Mouse (Mus musculus): Measurements from ENCODE around the gene Six1.
"Not testable (repeated sequence)": the region's sequence is repeated elsewhere in the genome, so short reads cannot be mapped to it uniquely, and the experiment has no call there.

The Six1 gene

DNA sequence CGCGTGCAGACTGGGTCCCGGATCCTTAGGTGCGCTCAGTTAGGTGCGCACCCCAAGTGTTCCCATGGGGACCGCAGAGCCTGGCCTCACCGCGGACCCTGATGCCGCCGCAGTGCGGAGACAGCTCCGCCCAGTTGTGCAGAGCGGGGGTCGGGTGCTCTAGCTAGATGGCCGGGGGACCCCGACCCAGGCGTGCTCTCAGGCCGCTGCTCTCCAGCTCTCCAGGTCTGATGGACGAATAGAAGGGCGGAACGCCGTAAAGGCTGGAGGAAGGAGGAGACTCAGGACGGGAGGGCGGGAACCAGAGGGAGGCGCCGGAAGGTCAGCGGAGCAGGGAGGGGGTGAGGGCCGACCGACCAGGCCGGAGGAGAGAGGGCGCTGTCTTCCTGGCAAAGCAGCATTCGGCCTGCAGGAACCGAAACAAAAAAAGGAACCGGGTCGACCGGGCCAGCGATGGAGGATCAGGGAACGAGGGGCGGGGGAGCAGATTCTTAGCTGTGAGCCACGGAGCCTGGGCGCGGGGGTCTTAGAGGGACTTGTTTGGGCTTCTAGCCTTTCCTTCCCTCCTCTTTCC is at the start of gene Six1:
Gene Six1 (minus strand): TSS at position 220 of the 574 bp plus-strand sequence.
- DNase-seq (ENCODE audit: extremely low spot score): peak; percentile 93

DNA sequence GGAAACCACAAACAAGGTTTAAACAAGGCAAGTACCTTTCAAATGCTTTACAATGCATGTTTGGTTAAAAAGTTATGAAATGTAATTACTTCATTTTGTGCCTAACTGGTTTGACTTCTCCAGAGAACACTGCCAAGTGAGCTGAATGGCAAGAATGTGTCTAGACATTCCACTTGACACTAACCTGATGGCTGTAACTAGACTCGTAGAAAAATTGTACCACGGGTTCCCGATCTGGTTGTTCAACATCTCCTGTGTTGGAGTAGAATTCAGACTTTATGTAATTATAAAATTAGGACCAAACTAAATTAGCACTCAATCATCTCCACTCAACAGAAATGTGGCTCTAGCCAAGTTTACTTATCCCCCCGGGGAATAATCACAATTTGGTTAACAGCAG is 44.9 kb upstream of the Six1 start:
- no peak for DNase-seq (ENCODE audit: extremely low spot score)

- DNase-seq (ENCODE audit: extremely low spot score): not testable (repeated sequence)
Measured at GRCm38 (mm10) chr12:73096177-73096576, 42.5 kb upstream of the Six1 start.

DNA sequence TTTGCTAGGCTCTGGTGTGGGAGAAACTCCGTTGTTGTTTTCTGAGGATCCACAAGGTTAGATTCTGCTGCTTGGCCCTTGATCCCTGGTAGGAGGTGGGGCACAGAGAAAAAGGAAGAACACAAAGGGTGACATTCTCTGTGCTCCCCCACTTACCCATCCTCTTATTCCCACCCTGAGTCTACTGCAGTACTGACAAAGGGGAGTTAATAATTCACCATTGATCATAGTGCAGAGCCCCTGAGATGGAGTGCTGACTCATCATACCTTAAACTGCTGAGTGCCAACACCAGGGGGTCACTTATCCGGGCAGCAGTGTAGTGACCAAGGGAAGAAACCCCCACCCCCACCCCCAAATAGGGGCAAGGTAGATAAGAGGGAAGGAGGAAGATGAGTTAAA is 40.9 kb upstream of the Six1 start:
- DNase-seq (ENCODE audit: extremely low spot score): no peak

GRCm38 (mm10) chr12:73094189-73094588 is 40.5 kb upstream of the Six1 start:
- no peak for DNase-seq (ENCODE audit: extremely low spot score)

DNA sequence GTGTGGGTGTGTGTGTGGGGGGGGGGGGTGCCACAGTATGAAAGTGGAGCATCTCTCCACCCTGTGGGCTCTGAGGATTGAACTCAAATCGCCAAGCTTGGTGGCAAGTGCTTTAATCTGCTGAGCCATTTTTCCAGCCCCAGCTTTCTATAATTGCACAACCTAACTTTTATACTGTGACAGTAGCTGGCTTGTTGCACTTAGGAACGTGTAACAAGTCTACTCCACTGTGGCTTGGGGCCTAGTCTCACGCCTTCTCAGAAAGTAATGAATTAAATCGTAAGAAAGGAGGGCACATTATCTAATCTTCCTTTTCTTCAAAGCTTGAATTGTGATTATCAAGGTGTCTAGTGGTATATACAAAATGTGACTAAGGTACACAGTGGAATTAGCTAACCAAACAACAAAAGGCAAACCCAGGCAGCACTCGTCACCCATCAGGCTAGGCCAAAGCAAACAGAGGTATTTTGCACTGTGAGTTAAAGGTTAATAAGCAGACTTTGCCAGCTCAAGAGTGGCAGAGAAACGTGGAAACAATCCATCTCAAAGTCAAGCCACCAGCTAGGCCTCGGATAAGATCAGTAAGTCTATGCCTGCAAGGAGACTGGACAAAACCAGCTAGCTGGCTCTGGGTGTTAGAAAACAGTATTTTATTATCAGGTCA is 37.1 kb upstream of the Six1 start:
- DNase-seq (ENCODE audit: extremely low spot score): no peak

GRCm38 (mm10) chr12:73088911-73089310 is 35.2 kb upstream of the Six1 start:
- DNase-seq (ENCODE audit: extremely low spot score): no peak

DNA sequence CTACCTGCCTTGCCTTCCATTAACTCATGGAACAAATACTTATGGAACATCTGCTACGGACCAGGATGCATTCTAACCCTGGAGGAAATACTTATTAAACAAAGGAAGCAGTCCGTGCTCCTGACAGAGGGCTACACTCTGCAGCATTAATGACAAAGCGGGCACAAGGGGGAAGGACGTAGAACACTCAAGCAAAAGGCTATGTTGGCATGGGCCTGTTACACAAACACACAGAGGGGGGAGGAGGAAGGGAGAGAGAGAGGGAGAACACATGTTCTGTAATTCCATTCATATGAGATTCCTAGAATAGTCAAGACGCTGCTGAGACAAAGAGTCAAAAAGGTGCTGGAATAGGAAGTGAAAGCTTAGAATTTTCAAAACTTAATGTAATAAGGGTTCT is 34.8 kb upstream of the Six1 start:
- DNase-seq (ENCODE audit: extremely low spot score): no peak

GRCm38 (mm10) chr12:73087086-73087485 is 33.4 kb upstream of the Six1 start:
- no peak for DNase-seq (ENCODE audit: extremely low spot score)

DNA sequence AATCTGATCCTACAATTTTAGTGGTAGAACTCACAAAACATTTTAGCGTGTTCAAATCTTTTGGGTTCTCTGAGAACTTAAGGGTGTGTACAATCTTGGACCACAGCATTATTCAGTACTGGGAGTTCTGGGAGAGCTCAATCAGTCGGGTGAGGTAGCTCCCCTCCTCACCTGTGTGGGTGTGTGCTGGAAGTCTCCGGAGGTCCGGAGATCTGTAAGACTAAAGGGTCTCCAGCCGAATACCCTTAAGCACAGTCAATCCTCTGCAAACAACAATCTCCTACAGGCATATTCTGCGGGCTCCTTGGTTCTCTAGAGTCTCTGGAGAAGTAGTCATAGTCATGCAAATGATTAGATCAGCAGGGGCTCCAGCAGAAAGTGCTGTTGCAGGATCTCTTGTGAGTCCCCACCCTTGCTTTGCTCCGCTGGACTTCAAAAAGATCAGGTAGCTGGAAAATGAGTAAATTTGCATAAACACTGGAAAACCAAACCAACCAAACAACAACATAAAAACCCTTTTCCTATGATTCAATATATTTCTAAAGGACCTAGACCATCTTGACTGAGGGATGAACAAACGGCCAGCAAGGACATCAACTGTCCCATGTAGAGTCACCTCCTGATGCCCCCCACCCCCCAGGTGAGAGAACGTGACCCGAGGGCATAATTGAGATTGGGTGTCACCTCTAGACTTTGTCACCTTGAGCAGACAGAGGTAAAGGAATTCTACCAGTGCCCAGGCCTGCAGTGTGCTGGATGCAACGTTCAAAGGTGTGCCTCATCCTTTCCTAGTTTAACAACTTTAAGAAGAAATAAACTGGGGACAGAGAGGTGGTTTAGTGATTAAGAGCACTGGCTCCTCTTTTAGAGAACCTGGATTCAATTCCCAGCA is 32.3 kb upstream of the Six1 start:
- DNase-seq (ENCODE audit: extremely low spot score): no peak

- no peak for DNase-seq (ENCODE audit: extremely low spot score)
Measured at GRCm38 (mm10) chr12:73083773-73084172, 30.1 kb upstream of the Six1 start.

- DNase-seq (ENCODE audit: extremely low spot score): not testable (repeated sequence)
Measured at GRCm38 (mm10) chr12:73081828-73082227, 28.1 kb upstream of the Six1 start.

GRCm38 (mm10) chr12:73060805-73061410 is 7.2 kb upstream of the Six1 start:
- DNase-seq (ENCODE audit: extremely low spot score): no peak

DNA sequence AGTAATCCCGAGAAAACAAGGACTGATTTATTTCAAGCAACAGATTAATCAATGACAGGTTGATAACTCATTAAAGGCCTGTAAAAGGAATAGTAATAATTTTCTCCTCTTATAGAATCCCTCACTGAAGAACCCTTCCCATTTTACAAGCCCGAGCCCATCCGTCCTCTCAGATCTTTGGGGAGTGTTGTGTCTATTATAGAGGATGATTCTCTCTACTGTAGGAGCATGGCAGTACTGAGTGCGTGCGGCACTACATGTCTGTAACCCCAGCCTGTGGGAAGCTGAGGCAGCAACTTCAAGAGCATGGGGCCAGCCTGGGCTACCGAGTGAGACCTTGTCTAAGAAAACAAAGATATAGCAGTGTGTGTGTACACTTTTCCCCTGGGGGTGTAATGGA is 3.8 kb upstream of the Six1 start:
- DNase-seq (ENCODE audit: extremely low spot score): no peak

GRCm38 (mm10) chr12:73055451-73055850 is 1.8 kb upstream of the Six1 start:
- DNase-seq (ENCODE audit: extremely low spot score): peak; percentile 60

DNA sequence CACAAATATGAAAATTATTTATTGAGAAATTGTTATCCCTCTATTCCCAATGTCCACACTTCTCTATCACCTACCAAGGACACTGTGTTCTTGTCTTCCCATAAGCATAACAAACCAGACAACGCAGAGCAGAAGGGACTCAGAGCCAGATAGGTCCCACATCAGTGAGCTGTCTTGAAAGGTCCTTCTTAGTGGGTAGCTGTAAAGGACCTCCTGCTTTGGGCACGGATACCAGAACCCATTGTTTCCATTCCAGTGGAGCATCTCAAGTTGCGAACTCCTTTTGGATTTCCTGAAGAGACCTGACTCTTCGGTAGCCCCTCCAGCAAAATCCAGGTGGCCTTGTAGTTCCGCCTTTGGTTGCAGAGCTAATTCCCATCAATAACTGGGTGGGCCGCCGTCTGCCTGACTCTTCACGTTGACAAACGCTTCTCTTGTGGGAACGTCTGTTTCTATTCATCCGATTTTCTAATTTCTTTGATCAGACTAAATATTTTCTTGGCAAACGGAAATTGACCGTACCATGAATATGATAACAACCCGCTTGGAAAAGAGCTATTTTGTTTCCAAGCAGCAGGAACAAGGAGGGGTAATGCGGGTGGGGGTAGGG is 994 bp upstream of the Six1 start:
- peak; percentile 34 for DNase-seq (ENCODE audit: extremely low spot score)

GRCm38 (mm10) chr12:73052651-73053591 is 766 bp downstream of the Six1 start:
- peak; percentile 64 for DNase-seq (ENCODE audit: extremely low spot score)

- DNase-seq (ENCODE audit: extremely low spot score): peak; percentile 79
Measured at GRCm38 (mm10) chr12:73052036-73052650, 1.5 kb downstream of the Six1 start.

DNA sequence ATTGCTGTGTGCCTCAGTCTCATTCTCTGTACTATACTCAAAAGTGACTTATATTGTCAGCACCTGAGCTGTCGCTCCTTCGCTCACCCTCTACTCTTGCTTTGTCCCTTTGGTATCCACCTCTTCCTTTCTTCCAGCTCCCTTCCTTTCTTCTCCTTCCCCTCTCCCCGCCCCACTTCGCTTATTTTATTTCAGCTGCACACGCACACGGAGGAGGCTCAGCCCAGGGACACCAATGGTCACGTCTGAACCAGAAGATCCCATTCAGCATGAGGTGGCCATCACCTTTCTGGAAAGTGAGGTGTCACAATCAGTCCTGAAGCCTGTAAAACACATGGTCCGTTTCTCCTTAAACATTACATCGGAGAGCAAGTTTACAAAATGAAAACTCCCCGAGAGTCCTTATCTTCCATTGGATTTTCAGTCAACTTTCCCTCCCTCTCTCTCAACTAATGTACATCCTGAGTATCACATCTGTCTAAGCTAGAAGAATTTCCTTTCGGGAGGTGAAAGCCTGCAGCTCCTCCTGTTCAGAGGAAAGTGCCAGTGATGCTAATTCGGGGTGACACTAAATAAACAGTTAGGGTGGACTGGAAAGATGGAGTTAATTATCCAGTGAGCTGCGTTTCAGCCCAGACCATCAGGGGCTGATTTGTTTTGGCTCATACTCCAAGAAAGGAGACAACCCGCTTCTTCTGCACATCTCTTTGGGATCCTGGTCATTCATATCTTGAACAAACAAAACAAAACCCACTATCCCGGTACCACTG is 2.7 kb downstream of the Six1 start:
- DNase-seq (ENCODE audit: extremely low spot score): peak; percentile 60

- DNase-seq (ENCODE audit: extremely low spot score): peak; percentile 43
Measured at GRCm38 (mm10) chr12:73050305-73050704, 3.4 kb downstream of the Six1 start.

Data from embryo, embryonic 9.5 days (tissue).